Mouse (Mus musculus): ENCODE results near the gene Snapc4.

The Snapc4 gene

DNA sequence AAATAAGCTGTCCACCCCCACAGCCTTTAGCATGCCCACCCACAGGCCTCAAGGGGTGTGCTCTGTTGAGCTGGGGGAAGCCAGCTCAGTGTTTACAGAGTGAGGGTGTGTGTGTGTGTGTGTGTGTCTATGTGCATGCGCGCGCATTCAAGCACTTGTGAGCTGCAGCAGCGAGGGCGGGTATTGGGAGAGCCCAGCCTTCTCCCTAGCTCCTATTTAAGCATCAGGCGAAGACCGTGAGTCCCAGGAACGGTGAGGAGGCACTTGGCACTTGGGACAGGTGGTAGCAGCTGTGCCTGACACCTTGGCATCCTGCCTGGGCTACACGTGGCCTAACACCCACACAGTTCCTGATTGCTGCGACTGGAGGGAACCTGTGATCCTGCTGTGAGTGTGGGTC, 38.4 kb downstream of the Snapc4 start:
- no peak for DNase-seq (ENCODE audit: low spot score in 2 of 2)

DNA sequence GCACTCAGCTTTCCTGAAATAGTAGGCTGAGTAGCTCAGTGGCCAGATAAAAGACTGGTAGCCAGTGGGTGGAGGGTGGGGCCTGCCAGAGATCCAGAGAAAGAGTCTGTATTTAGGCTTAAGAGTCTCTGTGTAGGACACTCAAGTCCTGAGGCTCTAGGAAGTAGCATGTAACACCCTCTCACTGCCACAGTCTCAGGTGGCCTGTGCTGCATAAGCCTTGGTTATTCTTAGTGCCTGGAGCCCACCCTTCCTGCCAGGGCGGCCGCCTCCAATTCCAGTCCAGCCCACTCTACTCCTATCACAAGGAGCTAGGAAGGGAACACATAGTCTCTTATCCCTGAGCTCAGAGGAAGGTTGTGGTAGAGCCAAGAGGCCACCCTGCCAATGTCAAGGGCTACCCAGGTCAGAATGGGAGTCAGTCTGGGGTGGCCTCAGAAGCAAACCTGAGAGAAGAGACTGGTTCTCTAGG, 38.9 kb downstream of the Snapc4 start:
- DNase-seq (ENCODE audit: low spot score in 2 of 2), result no peak

DNA sequence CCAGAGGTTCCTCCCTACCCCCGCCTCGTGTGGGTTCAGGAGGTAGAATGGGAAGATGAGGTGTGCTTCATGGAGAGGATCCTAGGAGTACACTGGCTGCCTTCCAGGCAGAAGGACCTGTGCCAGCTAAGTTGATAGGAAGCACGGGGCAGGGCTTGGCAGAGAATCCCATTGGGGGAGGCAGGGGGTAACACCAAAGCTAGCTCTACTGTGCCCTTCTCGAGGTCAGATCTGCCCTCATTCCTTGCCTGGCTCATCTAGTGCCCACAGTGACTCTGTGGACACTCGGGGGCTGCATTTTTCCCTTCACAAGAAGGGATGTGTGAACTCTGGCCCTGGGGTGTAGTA, 41.3 kb downstream of the Snapc4 start:
- no peak for DNase-seq (ENCODE audit: low spot score in 2 of 2)

DNA sequence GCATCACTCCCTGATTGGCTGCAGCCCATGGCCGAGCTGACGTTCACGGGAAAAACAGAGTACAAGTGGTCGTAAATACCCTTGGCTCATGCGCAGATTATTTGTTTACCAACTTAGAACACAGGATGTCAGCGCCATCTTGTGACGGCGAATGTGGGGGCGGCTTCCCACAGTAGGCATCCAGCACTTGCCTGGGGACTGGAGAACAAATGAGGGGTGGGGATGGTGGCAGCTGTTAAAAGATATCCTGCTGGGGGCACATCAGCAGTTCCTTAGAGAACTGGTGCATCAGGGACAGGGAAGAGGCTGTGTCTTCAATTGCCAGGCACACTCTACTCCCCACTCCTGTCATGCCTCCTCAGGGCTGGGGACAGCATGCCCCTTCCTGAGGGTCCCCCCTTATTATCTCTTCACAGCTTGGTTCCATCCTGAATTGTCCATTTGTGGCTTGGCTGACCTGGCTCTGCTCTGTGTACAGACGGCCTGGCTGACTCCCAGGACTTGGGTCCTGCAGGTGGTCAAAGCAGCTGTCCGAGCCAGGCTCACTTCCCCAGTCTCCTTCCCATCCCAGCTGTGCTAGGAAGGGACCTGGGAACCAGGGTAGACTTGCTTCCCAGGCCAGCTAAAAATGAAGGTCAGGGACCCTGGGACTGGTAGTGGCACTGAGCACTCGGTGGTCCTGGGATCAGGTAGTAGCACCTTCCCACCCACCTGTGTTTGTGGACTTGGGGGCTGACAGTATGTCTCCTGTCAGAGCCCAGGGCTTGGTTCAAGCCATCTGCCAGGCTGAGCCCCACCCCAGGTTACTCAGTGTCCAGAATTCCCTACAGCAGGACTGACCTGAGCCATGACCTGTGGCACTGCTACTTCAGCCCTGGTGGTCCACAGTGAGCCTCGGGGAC, 41.9 kb downstream of the Snapc4 start:
- DNase-seq (ENCODE audit: low spot score in 2 of 2), result no peak

DNA sequence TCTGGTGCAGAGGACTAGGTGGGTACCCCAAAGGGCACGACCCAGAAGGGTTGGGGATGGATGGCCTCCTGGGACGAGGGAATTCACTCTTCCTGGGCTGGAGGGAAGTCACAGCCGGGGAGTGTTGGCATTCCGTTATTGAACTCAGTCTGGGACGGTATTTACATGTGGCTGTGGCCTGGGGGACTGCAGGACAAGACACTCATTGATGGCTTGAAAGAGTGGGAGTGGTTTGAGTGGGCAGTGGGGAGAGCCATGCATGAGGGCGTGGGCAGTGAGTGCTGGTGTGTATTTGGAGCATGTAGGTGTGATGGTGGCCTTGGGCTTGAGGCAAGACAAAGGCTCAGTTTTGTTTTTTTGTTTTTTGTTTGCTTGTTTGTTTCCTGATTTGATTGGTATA, 49.8 kb downstream of the Snapc4 start:
- DNase-seq (ENCODE audit: low spot score in 2 of 2), result no peak

DNA sequence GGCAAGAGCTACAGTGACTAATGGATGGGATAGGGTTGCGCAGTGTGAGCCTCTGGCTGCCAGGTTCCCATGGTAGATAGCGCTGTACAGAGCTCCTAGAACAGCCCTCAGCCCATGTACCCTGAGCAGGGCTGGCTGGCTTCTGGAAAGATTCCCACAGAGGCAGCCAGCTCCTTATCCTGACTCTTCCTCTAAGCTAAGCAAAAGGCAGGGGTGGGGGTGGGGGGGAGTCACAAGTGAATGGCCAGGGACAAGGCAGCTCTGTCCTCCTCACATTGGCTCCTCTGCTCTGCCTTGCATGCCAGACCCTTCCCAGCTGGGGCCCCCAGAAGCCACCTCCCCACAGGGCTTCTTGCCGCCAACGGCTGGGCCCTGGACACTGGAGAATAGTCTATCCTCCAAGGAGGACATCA, 50.4 kb downstream of the Snapc4 start:
- DNase-seq (ENCODE audit: low spot score in 2 of 2), result no peak

DNA sequence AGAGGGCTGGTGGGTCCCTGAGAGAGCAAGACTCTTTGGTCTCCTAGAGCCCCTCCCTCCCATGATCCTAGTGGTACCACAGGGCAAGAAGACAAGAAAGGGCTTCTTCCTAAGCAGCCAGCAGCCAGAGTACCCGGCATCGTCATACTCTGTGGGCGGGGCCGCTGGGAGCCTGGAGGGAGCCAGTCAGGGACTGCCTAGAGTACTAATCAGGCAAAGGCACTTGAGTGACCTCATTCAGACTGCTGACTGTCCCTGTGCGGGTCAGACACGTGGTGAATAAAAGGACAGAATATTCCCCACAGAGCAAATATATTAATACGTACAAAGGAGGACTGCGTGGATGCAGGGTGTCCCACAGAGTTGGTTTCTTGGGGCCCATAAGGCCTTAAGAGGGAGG, 51.1 kb downstream of the Snapc4 start:
- no peak for DNase-seq (ENCODE audit: low spot score in 2 of 2)

DNA sequence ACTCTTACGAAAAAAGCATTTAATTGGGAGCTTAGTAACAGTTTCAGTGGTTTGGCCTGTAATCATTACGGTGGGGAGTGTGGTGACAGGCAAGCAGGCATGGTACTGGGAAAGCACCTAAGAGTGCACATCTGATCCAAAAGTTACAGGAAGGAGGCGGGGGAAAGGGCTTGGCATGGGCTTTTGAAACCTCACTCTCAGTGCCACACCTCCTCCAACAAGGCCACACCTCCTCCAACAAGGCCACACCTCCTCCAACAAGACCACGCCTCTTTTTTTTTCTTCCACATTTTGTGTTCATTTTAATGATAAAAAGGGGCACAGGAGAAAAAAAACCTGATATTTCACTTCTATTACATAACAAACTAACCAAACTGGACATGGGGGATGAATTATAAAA, 52.6 kb downstream of the Snapc4 start:
- peak; percentile 41 to 51 for DNase-seq (ENCODE audit: low spot score in 2 of 2)

DNA sequence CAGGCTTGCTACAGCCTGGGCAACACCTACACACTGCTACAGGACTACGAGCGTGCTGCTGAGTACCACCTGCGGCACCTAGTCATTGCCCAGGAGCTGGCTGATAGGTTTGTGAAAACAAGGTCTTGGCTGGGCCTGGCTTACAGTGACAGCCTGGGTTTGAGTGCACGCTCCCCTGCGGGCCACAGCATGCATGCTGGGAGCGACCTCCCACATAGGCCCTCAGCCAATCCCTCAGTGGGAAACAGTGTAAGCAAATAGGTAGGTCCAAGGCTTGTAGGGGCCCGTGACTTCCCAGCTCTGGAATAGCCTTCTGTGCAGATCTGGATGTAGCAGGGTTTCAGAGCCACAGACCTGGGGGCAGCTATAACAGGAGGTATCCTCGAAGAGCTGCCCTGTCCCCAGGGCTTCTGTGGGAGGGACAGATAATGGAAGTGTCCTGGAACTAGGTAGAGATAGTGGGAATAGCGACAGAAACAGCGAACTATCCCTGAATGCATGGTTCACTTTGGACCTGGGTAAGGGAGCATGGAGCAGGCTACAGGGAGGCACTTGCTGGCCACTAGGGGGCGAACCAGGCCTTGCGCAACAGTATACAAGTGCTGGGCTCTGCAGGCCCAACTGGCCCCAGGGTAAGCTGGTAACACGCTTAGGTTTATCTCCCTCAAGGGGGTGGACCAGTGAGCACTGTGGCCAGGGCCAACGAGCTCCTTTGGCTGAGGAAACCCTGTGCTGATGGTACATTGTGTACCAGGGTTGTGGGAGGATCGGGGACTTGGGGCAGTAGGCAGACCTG, 54.9 kb downstream of the Snapc4 start:
- peak; percentile 34 to 43 for DNase-seq (ENCODE audit: low spot score in 2 of 2)

DNA sequence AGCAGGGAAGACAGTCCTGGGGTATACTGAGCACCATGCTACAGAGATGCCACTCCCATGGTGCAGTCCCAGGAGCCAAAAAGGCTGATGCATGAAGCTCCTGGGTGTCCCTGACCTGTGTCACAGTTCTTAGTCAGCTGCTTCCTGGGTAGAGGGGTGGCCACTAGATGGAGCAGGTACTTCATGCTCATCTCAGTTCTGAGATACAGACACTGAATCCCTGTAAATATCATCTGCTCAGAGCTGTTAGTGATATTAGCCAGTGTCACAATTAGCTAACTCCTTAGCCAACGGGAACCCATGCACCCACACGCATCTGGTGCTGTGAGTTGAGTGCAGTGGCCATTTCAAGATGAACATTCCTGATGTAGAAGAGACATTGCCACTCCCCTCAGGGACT, 55.5 kb downstream of the Snapc4 start:
- no peak for DNase-seq (ENCODE audit: low spot score in 2 of 2)

DNA sequence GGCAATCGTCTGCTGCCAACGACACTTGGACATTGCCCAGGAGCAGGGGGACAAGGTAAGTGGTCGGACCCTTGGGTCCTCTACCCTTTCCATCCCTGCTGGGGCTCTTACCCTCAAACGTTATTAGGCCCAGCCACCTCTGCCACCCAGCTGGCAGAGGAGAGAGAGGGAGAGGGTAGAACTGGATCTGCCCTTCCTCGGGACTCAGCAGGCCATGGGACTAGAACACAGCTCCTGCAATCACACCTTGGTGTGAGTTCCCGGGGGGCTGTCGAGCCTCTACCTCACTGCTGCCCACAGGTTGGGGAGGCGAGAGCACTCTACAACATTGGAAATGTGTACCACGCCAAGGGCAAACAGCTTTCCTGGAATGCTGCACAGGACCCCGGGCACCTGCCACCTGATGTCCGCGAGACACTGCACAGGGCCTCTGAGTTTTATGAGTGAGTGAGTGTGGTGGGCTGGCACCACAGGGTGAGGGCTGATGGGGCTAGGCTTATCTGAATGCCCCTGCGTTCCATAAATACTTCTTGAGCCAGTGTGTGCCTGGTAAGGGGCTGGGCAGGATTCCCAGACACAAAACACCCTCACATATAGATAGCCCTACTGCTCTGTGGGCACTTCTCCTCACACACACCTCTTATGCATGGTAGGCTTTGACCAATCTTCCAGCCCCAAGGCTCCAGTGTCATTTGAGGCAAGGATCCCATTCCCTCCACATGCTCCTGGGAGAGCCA, 56.7 kb downstream of the Snapc4 start:
- DNase-seq (ENCODE audit: low spot score in 2 of 2), result no peak

DNA sequence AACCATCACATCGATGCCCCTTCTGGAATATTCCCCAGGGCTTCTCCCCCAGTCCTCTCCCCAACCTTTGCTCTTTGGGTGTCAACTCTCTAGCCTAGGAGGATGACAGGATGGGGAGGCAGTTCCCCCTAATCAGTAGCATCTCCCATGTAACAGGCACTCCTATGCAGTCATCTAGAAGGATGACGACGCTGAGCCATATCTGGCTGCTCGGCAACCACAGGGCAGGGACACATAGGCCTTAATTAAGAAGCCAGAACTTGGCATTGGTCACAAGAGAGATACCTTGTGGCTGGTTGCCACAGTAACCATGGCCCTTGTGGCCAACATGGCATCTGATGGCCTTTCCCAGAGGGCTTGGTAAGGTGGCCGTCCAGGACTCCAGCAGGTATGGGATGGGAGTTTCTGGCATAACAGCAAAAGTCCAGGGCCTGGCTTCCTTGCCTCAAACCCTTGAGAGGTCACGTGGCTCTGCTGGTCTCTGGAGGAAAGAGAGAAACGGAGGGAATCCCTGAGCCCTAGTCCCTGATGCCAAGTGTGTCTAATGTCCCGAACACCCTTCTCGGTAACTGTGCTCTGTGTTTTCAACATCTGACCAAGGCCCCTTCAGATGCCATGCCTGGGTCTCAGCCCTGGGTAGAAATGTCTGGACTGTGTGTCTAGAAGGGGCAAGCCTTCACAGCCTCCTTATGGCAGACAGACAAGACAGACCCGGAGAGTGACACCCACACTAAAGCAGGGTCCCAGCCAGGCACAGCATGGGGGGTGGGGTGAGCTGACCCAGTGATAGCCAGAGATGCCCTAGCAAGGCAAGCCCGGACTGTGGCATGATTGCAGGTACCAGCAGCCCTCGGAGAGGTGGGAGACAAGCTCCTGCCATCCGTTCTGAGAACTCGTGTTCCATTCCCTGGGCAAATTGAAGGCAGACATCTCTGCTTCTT, 59.9 kb downstream of the Snapc4 start:
- no peak for DNase-seq (ENCODE audit: low spot score in 2 of 2)

DNA sequence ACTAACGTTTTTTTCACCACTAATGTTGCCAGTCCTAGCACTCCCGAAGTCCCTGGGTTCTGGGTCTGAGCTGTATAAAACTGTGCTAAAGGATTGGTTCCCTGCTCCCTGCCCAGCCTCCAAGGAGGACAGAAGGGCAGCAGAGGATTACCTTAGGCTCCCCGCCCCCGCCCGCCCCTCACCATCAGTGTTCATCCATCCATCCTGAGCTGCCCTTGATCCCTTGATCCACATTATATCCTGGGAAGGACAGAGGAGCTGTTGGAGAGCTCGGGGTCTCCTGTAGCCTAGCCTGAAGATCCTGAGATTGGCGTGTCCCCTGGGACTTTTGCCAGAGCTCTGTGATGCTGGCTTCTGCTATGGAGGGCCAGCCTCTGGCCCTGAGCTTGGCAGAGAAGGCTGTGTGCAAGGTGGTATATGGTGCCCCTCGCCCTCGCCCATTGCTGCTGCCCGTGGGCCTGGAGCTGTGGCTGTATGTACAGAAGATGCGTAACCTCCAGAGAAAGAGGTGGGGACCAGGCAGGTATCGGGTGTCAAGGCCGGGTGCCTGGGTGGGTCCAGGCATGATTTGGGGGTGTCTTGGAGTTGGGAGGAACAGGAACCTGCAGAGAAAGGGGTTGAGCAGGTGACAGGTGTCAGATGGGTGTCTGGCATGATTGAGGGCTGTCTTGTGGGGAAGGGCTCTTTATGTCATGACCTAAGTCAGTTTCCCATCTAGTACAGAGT, 60.8 kb downstream of the Snapc4 start:
- no peak for DNase-seq (ENCODE audit: low spot score in 2 of 2)

DNA sequence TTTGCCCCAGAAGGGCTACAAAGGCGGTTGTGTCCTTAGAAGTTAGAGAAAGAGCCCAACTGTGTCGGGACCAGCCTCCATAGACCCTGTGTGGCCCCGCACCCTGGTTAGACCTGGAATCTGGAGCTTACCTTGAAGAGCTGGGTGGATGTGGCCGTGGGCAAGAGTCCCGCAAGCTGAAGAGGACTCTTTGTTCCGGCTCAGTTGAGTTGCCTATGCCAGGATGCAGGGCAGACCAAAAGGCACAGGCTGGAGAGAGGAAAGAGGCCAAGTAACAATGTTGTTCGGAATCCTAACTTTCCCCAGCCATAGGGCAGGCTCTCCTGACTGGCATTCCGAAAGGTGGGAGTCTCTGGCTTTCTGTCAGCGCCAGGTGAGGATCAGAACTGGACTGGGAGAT, 61.3 kb downstream of the Snapc4 start:
- DNase-seq (ENCODE audit: low spot score in 2 of 2), result no peak

DNA sequence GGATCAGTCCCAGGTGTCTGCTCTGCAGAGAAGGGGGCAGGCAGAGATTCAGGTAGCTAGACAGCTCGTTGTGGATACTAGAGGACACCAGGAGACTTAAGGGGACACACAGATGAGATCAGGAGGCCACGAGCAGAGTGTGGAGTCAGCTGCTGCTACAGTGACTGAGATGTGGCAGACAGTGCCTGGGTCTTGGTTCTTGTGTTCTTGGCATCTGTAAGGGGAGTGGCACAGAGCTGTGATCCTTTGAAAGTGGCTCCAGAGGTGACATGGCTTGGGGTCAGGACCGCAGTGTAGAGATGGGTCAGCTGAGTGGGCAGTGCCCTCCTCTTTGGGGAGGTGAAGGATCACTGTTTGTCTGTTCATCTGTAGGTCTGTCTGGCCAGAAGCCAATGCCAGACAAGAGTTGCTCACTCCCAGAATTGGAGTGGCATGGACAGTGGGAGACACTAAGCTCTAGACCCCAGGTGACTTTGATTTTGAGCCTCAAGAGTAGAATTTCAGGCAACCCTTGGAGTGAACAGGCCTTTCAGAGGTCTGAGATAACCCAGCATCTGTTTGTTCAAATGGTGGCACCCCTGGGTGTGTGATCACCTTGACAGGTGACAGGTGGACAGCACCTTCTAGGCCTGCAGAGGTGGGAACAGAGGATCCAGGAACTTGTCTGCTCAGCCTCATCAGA, 62.3 kb downstream of the Snapc4 start:
- no peak for DNase-seq (ENCODE audit: low spot score in 2 of 2)

DNA sequence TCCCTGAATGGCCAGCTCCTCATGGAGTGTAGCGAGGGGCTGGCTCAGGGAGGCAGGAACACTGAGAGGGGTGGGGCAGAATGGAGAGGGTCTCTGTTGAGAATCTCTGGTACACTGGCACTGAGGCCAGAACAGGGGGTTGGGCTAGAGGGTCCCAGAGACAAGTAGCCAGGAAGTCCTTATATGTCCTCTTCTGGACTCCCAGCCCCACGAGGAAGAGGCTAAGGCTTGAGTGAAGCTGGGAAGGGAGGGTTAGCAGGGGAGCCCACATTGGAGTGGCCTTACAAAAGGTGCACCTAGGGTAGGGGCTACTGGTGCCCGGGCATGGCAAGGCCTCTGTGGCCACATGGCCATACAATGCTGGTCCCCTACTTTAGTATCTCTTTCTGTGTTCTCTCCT, 63.1 kb downstream of the Snapc4 start:
- no peak for DNase-seq (ENCODE audit: low spot score in 2 of 2)

DNA sequence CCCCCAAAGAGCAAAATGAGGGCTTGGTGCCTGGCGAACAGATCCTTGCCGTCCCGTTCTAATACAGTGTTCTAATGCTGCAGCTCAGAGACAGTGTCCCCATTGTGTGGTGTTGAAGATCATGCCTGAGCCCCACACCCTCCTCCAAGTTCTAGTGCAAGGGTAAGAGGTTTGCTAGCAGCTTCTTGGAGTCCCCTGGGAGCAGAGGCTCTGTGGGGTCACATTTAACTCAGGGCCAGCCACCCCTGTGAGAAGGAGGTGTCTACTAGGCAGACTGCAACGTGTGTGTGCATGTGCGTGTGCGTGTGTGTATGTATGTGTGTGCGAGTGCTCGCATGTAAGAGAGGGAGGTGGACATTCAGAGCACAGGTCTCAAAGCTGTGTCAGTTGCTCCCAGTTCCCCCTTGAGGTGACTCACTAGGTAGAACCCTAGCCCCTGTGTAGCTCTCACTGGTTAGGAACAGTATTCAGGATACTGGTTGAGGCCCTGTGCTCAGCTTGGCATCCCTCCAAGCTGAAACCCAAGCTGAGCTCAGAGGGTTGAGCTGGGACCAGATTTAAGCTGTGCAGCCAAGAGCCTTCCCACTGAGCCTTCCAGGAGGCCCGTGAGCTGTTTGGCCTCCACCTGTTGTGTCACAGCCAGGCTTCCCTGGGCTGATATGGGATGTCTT, 63.7 kb downstream of the Snapc4 start:
- DNase-seq (ENCODE audit: low spot score in 2 of 2), result no peak

DNA sequence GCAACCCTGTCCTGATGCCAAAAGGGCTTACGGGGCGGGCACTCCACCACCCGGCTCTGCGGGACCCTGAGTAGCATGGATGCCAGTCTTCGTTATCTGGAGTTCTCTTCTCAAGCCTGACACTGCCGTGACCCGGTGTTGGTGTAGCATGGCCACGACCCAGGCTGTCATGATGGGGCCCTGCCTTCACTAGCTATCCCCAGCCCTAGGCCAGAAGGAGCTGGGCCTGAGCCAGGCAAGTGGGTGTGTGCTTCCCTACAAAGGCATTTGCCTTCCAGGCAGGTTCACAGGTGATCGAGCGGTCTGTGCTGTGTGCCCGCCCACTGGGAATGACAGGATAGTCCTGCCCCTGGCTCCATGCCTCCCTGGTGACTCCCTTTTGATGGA, 64.5 kb downstream of the Snapc4 start:
- DNase-seq (ENCODE audit: low spot score in 2 of 2), result no peak

Measured in natural killer cell, adult 2 months (primary cell).